Mouse (Mus musculus) mouse embryonic stem cell (cell line): ENCODE measurements around the gene Abcb9.

Source experiments
- in situ Hi-C, 2 experiments: fragments of 300-500 bp; cut with MboI; formaldehyde crosslinking; loops; 1 replicate in 1 of 2; 3 replicates in 1 of 2; pipeline ENCODE4 v1.14.3; 2019 to 2020; ENCODE audit warnings: low sequenced_read_pairs in 2 of 2, low pct_unique_long_range_greater_than_20kb in 1 of 2, mixed read lengths in 1 of 2; ENCODE audit not compliant: unreplicated experiment in 1 of 2

Abcb9 gene

DNA sequence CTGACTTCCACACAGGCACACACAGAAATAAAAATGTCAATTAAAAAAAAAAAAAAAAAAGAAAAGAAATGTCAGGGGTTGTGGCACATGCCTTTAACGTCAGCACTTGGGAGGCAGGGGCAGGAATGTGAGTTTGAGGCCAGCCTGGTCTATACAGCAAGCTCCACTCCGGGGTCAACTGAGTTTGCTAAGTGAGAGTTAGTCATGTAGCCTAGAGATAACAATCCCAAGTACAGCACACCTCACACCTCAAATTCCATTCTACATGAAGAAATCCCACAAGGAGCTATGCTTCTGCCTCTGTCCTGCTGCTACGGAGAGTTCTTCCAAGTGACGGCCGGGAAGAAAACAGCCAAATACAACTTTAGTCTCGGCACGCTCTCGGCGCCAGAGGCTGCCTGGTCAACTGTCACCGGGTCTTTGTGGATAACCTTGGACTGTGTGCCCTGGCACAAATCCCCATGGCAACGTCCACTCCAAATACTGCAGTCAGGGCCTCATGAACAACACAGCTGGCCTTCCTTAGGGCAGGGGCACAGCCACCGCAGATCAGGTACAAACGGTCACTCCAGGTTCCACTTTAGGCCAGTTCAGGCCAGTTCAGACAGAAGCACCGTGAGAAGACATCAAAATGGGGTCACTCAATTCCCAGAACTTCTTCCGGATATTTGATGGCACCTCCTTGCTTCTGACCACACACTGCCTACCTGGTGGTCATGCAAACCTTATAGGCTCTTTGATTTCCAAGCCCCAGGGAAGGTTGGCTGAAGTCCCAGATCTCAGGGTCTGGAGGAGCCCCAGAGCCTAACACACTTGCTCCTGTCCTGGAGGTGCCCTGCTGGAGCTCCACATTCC is 69.8 kb downstream of the Abcb9 start:
- in situ Hi-C loops = no loop called here

DNA sequence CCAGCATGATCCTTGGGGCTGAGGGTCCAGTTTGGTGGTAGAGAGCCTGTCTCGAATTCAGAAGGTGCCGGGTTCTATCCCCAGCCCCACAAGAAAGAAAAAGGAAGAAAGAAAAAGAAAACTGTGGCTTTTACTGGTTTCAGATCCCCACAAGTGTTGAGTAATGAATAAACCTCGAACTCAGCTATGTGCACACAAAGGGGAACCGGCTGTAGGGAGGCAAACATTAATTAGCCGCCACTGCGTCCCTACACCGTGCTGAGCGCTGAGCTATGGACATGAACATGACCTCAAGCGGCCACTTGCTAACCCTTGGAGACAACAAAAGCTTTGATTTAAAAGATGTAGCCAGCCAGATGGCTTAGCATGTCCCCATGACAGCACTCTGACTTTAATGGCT is 70.5 kb downstream of the Abcb9 start:
- in situ Hi-C loops = no loop called here

DNA sequence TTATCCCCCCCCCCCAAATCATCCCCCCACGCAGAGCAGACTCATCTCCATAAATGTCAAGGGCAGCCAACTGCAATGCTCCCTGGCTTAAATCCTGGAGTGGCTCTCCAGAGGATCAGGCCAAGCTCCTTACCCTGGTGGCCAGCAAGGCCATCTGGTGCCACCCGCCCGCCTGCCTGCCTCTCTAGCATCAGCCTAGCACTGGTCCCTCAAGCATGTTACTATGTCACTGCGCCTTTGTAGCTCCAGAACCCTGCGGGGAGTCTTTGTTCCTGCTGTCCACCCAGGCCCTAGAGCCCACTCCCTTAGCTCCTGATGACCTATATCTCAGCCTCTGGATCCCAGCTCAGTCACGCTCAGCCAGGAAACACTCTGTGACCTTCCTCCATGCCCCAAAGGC is 70.9 kb downstream of the Abcb9 start:
- in situ Hi-C loops = no loop called here

DNA sequence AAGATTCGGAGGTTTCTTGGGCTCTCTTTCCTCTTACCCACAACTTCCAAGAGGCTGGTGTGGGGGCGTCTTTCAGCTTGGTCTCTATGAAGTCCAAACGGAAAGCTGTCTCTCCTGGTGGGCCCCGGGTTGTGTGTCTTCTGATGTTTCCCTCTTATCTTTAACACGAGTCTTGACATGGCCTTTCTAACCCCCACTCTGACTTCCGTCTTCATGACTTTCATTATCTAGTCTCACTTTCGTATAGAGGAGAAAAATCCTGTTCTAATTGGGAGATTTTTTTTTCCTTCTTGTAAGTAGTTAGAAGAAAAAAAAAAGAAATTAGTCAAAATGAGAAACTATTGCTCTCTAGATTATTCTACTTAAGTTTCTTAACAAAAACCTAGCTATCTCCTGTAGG is 73.2 kb downstream of the Abcb9 start:
- in situ Hi-C loops = no loop called here

DNA sequence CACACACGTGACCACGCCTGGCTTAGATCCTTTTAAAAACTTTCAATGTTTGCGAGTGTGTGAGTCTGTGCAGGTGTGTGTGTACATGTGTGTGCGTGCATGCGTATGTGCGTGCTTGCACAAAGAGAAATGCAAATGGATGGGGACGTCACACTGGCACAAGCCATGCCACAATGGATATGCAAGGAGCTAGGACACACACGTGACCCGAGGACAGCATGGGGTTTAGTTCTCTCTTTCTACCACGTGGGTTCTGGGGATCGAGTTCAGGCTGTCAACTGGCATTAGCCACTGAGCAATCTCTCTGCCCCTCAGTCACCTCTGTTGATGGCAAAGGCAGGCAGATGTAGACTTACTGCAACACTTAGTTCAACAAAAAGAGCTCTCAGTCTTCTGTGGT is 73.9 kb downstream of the Abcb9 start:
- in situ Hi-C loops = no loop called here

DNA sequence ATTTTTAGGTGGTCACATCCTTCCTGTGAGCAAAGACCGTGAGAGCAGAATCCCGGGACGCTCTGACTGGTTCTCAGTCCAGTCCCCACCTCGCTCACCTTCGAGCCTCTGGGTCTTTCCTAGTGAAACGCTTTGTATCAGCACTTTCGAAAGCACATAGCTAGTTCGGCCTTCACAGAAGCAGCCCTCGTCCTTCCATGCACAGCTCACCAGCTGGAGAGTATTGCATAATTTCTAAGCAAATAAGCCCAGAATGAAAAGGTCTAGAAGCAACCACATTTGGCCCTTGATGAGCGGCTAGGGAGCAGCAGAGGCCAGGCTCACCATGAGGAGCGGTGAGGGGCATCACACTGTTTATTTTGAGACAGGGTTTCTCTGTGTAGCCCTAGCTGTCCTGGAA is 74.5 kb downstream of the Abcb9 start:
- in situ Hi-C loops = no loop called here

DNA sequence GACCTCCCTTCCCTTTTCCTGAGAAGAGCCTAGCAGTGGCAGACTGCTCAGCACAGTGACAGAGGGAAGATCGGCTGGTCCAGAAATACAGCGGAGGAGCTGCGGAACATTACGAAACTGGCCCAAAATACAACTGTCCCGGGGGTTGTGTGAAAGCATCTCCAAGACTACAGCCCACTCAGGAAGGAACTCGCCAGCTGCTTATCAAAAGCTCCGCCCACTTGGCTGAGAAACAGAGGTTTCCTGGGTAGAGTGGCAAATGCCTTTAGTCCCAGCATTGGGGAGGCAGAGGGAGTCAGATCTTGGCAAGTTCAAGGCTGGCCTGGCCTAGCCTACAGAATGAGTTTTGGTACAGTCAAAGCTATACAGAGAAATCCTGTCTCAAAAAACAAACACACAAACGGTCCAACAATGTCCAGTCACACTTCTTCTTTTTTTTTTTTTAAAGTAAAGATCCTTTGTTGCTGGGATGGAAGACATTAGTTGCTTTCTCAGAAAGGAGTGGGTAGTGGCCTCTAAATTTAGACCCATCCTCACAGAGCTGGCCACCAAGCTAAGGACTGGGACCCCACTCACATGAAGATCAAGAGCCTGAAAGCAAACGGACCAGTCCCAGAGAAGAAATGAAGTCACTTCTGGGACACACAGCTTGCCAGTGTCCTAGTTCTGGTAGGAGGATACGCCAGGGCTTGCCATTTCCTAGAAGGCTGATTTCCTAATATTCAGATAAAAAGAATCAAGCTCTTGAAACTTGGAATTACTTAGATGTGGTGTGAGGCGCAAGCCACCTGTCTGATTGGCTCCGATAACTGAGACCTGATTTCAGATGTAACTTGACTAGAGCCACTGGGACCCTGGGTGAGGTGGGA is 76.0 kb downstream of the Abcb9 start:
- in situ Hi-C loops = no loop called here

DNA sequence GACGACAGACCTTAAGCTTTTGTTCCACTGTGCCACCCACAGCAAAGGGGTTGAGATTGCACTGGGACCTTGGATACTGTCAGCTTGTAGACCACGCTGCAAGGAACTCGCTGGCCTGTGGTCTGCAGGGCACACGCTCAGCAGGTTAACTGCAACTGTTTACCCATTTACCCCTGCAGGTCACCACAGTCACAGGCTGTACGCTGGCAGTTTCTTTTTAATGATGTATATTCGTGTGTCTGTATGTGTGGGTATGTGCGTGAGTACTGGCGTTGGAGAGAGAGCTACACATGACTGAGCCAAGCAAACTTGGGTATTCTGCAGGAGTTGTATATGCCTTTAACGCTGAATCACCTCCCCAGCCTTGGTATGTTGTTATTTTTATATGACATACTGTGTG is 76.9 kb downstream of the Abcb9 start:
- in situ Hi-C loops = no loop called here

DNA sequence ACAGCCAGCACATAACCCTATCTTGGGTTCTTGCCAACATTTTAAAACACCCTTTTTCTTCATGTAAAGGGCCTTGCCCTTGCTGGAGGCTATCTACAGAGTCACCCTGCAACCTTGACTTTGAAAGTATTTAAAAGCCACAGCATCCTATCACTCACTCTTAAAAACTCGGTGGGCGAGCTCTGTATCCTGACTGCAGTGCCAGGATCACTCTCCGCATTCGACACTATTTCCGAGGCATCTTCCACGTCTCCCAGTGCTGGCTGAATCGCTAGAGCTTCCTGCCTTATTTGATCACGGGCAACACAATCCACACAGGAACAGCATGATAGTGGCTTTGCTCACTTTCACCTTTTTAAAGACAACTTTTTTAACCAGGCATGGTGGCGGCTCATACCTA is 77.7 kb downstream of the Abcb9 start:
- in situ Hi-C loops = no loop called here

DNA sequence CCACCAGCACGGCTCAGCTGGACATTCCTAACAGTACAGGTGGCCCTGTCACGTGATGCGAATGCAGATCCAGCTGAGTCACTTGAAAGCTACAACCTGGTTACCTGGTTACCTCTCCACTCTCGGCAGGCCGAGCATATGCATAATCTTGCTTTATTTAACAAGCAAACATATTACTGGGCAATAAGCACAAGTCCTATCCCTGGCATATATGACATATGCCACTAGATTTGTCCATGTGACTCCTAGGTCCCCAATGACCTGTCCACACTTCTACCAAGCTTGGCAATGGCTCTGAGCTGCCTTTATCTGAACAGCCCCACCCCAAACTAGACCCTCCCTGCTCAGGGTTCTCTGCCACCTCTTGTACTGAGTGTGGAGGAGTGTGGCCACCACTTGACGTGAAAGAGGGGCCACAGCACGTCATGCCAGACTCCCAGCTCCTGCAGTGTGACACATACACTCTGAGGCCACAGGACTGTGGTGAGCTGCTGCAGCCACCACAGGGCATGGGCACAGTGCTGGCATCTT is 79.2 kb downstream of the Abcb9 start:
- in situ Hi-C loops = no loop called here

DNA sequence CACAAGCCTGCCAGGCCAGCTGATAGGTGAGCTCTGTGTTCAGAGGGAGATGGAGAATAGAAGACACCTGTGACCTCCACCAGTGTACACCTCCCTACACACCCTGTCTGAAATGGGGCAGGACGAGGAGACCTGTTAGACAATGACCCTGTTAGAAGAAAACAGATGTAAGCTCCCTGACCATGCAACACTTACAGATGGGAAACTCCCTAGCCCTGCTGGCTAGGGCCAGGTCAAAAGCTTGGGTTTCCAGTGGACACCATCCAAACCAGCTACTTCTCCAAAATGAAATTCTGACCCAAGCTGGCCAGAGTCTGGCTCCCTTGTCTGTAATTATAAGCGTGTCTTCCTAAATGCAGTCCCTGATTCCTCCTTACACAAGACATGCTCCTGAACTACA is 79.9 kb downstream of the Abcb9 start:
- in situ Hi-C loops = no loop called here

DNA sequence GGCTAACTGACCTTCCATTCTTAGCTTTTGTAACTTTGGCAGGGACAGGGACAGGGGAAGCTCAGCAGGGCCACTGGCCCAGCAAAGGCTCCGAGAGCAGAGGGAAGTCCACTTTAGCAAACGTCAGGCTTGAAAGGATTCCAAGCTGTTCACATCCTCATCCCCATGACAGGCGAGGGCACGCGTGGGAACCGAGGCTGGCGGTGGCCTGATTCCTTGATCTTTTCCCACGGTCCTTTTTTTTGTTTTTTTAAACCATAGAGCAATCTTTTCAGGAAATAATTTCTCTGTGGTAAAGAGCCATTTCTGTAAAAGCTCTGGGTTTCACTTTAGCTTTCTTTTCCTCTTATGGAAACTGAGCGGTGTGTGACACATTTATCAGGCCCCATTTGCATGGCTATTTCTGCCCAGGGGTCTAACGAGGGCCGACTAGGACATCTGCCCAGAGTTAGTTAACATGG is 80.8 kb downstream of the Abcb9 start:
- in situ Hi-C loops = no loop called here

DNA sequence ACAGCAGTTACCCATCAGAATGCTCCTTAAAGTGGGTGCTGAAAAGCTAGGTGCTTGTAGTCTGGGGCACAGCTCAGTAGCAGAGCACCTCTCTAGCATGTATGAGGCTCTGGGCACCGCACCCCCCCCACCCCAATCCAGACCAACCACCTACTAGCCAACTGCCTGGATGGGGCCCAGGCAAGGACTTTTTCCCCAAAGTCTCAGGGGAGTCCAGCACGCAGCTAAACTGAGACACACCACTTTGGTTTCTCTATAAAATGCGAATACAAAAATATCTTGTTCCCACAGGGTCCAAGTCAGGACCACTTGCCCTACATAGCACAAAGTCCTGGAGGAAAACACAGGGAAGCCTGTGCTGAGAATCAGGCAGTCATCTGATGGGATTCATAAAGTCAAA is 81.4 kb downstream of the Abcb9 start:
- in situ Hi-C loops = no loop called here

DNA sequence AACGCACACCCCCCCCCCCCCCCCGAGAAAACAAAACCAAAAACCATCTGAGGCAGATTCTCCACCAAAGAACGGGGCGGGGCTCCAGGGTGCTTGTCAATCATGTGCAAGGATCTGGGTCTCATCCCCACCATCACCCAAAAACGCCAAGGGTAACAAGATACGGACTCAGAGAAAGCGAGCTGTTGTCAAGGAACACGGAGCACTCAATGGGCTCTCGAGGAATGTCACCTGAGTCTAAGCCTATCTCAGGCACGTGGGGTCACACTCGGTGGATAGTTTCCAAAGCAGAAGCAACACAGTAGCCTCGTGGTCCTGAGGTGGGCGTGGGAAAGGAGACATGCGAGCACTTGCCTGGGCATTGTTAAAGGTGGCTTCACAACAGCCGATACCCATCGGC is 81.9 kb downstream of the Abcb9 start:
- in situ Hi-C loops = no loop called here

DNA sequence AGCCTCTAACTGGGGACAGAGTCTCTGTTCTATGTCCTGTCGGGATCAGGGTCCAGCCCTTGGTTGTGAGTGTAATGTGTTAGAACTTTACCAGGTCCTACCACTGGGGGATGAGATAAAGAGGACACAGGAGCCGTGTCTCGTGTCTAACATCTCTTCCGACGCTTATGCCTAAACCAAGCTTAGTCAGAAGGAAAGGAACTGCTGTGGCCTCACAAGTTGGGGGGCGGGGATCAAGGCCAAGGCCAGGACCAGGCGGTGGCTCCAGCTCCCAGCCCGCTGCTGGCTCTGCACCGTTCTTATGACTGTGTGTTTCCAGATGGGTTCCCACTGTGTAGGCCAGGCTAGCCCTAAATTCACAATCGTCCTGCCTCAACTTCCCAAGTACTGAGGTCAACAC is 82.7 kb downstream of the Abcb9 start:
- in situ Hi-C loops = no loop called here

DNA sequence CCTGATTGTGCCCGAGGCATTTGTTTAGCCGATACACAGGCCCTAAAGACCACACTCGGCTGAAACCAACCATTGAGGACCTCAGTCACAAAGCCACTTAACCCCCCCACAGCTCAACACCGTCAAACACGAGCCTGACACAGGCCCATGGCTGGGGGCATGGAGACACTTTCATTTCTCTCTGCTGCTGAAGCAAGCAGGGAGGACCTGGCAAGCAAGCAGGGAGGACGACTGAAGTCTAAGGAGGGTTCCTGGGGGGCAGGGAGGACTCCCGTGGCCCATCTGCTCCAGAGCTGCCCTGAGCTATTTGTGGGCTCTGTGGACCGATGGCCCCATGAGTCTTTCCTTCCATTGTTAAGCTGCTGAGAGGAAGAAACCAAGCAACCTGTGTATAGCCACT is 83.7 kb downstream of the Abcb9 start:
- in situ Hi-C loops = no loop called here
